Mouse (Mus musculus) bone marrow, adult 2 months (tissue): ENCODE data around the gene Ncoa4.

Experiments used
- CTCF ChIP-seq: fragments of 200-500 bp; IDR thresholded peaks from 2 replicates; pipeline ENCODE4 v1.5.1; 2011; ENCODE audit warnings: low read length, control low read depth; ENCODE audit not compliant: control insufficient read depth, insufficient read depth
- POLR2A ChIP-seq: fragments of 200-500 bp; IDR thresholded peaks from 2 replicates; pipeline ENCODE4 v1.6.1; 2011; ENCODE audit warnings: low read depth, mild to moderate bottlenecking, control low read depth, low read length, borderline replicate concordance; ENCODE audit not compliant: control insufficient read depth

DNA sequence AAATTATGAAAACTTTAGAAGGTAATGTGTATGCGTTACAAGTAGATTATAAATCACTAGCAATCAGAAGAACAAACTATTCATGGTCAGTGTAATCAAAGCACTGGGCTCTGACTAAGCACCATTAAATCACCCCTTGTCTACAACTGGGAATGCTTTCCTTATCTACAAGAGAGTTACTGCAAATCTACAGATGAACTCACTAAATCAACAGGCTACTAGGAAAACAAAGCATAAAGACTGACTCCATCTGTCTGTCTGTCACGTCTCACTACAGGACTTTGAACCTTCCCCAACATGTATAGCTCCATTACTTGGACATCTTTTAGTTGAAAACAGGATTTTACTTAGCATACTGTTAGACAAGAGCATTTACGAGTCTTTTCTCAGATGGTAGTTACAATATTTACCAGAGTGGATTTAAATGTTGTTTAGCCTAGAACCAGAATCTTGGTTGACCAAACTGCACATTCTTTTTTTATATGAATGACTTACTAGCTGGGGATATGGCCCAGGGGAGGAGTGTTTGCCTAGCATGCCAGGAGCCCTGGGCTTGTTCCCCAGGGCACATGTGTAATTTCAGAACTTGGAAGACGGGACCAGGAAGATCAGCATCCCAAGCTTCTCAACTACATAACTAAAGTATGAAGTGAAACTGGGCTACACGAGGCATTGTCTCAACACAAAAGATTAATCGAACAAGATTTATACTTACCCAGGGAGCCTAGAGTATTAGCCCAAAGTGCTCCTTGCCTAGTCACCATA is 31.1 kb downstream of the Ncoa4 start:
- TF ChIP-seq POLR2A (no peak), CTCF (no peak)
